Mouse (Mus musculus) mouse trophoblast stem cell (cell line): Measurements from ENCODE around the gene Fmr1.
"Not testable (repeated sequence)": the region's sequence is repeated elsewhere in the genome, so short reads cannot be mapped to it uniquely, and the experiment has no call there.

Source experiments
- in situ Hi-C, 2 experiments: fragments of 300-500 bp; cut with MseI, MboI; formaldehyde crosslinking; loops; 2 replicates in 1 of 2; 3 replicates in 1 of 2; pipeline ENCODE4 v1.15.1; 2025

Gene Fmr1

GRCm38 (mm10) chrX:68678333-68678740 lies at the start of gene Fmr1:
Gene Fmr1 (plus strand): TSS chrX:68678541.
- in situ Hi-C loops = no loop called here

DNA sequence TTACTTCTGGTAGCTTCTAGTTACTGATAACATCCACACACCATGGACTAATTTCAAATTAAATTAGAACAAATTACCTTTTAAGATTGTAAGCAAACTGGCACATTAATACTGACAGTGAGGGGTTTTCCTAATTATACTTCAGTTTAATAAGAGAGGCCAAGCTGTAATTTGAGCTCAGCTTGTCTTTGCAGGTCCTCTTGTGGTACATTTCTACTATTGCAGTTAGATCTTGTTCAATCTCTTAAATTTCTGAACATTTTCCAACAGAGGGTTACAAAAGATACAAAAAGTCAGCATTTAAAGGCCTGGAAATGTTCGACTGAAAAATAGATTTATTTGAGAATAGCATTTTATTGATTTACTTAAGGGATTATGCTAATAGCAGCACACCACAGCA lies 36.7 kb upstream of the Fmr1 start:
- in situ Hi-C loops = no loop called here

DNA sequence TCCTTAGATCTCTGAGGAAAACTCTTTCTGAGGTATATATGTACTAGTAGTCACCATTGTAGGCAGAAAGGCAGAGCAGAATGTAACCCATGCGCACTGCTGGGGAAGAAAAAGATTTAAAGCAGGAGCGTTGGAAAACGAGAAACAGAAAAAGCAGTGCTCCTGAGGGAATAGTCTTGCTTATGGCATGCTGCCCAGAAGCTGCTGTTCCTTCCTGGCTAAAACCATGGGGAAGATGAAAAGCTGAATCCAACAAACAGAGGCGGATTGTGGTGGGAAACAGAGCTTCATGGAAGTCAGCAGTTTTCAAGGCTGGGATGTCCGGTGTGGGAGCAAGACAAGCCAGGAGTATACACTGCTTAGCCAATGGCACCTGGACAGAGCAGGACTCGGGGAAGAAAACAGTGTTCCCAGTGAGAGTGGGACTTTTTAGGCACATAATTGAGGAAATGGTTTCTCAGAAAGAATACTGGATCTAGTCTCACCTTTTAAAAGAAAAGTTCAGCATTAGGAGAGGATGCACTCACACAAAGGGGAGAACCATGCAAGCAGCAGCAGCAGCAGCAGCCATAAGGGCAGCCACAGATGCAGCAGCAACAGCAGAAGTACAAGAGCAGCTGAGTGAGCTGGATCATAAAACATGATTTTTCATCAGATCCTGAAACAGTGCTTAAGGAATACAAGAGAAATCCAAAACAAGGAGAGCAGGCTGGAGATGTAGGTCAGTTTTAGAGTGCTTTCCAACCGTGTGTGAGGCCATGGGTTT lies 33.0 kb upstream of the Fmr1 start:
- in situ Hi-C loops = no loop called here

DNA sequence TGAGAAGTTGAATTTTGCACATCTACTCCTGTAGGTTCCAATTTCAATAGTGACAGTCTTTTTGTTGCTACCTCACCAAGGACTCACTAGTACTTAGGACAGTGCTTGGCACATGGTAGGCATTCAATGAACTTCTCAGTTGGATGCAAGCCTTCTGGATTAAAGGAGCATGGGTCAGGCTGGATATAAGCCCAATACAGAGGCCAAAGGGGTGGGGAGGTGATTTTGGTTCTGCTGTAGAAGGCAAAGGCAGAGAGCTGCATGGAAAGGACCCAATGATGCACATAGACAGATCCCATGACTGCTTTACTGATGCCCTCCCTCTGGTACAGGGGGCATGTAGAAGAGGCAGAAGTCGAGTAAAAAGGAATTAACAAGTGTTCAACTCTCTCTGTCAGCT lies 833 bp upstream of the Fmr1 start:
- in situ Hi-C loops = no loop called here

GRCm38 (mm10) chrX:68678815-68679486 lies 610 bp downstream of the Fmr1 start:
- in situ Hi-C loops = no loop called here

DNA sequence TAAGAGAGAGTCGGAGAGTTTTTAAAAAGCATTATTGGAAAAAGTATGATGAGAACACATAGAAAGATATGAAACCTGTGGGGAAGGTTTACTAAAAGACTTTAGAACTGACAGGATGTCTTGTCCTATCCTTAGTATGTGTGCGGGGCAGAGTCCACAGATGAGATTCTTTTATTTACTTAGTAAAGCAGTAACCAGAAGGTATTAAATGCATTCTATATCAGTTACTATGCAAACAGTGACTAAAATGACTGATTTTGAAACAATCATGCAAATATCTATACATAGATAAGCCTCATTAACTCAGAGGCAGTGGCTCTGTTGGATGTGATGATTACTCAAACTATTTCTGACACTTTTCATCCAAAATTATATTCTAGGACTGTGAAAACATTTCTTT lies 6.4 kb downstream of the Fmr1 start:
- in situ Hi-C loops = no loop called here

GRCm38 (mm10) chrX:68691936-68692335 lies 13.6 kb downstream of the Fmr1 start:
- in situ Hi-C loops = not testable (repeated sequence)

DNA sequence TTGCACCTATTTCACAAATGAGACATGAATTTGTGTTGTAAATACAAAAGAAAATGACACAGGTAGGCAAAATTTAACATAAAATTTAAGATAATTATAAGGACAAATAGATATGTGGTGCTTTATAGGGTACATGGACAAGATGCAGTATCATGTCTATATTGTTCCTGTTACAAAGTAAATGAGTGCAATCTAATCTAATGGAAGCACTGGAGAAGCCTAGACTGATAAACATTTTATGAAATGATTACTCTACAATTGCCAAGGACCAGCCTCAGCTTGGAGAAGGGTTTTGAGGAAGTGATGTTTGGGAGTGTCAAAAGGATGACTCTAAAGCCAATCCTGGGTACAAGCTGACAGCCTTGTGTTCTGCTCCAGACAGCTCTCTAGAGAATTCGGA lies 58.6 kb downstream of the Fmr1 start:
- in situ Hi-C loops = no loop called here

DNA sequence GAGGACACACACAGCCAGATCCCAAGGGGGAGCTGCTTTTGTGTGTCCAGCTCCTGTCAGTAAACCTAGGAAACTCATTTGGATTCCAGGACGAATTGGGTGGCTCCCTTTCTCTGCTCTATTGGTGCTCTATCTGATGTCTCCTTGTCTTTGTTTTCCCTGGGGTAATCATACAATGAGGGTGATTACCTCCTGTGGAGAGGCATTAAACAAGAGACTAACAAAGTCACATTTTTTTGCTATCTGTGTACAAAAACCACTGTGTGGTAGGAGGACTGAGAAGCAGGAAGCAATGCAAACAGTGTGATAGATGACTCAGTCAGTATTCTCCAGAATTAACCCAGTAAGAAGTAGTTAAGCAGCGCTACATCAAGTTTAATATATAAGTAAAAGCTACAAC lies 61.7 kb downstream of the Fmr1 start:
- in situ Hi-C loops = no loop called here

DNA sequence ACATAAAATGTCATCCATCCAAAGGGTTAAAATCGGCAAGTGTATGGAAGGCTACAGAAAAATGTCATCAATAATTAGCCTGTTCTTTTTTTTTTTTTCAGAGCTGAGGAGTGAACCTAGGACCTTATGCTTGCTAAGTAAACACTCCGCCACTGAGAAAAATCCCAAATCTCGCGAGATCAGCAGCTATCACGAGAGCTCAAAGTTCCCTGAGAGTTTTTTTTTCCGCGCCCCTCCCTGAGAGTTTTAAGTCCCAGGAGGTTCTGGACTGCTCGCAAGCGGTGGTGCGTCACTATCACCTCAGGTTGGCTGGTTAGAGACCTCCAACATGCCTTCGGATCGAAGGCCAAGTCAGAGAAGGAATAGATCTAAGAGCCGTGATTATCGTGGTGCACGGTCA lies 83.3 kb downstream of the Fmr1 start, which contains the start of gene Fmr1nb:
Gene Fmr1nb (plus strand): TSS at position 234 of the 400 bp plus-strand sequence.
- in situ Hi-C loops = no loop called here
